Mouse (Mus musculus): ENCODE measurements at regions not wholly inside any gene's neighbourhood (a gene's known extent, or its start where the extent isn't known, plus 50 kb on each side); places are given as distances from the start of the nearest gene placed in this dataset.

DNA sequence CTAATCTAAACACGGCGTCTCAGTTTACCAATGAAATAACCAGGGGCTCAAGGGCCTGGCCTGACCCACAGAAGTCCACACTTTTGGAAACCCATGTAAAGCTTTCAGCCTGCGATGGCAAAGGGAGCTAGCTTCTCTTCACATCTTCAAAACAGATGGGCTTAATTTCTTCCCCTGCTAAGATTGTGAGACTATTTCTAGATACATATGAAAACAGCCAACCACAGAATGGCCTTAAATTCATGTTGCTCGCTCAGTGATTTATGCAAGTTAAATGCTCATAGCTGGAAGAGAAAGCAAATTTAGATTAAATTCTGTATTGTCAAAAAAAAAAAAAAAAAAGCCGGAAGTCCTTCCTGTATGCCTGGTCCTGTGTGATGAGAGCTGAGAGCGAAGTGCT lies 53.2 kb upstream of the Epha4 start:
- no peak for DNase-seq (ENCODE audit: low spot score)

DNA sequence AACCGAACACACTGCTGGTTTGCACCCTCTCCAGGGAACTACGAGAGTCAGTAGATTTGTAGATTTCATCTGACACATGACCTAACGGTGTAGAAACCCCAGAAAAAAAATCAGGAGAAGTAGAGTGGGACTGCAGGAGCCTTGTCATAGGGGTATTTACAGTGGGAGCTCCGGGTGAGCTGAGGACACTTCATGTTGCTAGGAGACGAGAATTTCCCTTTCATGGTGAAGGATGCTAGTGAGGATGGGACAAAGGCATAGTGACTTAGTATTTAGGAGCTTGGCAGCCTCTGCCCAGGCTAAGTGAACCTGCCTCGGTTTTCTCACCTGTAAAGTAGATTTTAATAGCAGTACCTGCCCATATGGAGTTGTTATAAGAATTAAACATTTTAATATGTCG lies 52.8 kb upstream of the Epha4 start:
- no peak for DNase-seq (ENCODE audit: low spot score)

Data from gastrocnemius, adult 18-20 months (tissue).